Mouse (Mus musculus): Measurements from ENCODE around the gene Nrg4.

- TF ChIP-seq CTCF (IDR thresholded peaks at IDR 0.05; ENCODE audit: low read depth) (no peak), EP300 (IDR thresholded peaks at IDR 0.05; ENCODE audit: low read depth) (no peak)
Observed at GRCm38 (mm10) chr9:55277562-55277961, 49.1 kb downstream of the Nrg4 start.

Measured in liver, embryonic 14.5 days (tissue).